In genomic region chr5:134550836-134551232, GRCm38 (mm10) we compare ENCODE assay signal across 8 mouse cellular contexts. TPM values are rescaled to one million over a fixed set of nuclear protein-coding genes. Genes with fewer than 3 reads are reported as not detected.
A peak's percentile ranks its signal among the peaks of the same experiment; 100 is the strongest.
DNase-seq lines count a peak whose midpoint lies in the region; ATAC-seq lines count a peak whose summit lies in the region.

No protein-coding gene starts in this region.

- H3K27ac ChIP-seq in heart, embryonic 13.5 days (replicated peaks) = peak overlapping the region; percentile 92
- peak overlapping the region; percentile 98 for H3K27ac ChIP-seq in embryonic facial prominence, embryonic 15.5 days (replicated peaks)
- peak overlapping the region; percentile 96 for H3K27ac ChIP-seq in limb, embryonic 13.5 days
- H3K27ac ChIP-seq in stomach, embryonic 14.5 days (ENCODE audit: low read length) = peak overlapping the region; percentile 90; the same call in 1 of the 2 replicates

- 8% methylated on average over 6 of the region's 6 CpGs for WGBS in heart, embryonic 13.5 days
- 9% methylated on average over 6 of the region's 6 CpGs for WGBS in embryonic facial prominence, embryonic 15.5 days
- 6% methylated on average over 6 of the region's 6 CpGs for WGBS in limb, embryonic 13.5 days
- 8% methylated on average over 6 of the region's 6 CpGs for WGBS in stomach, embryonic 14.5 days

- intact Hi-C loops in left cerebral cortex, postnatal 10 days (cut with DNase I) = no loop called here

- H3K27me3 ChIP-seq in heart, embryonic 13.5 days (replicated peaks) = no peaks in the 10 kb centered on the region; the same call in 1 of the 2 replicates
- no peaks in the 10 kb centered on the region for H3K27me3 ChIP-seq in embryonic facial prominence, embryonic 15.5 days
- no peaks in the 10 kb centered on the region for H3K27me3 ChIP-seq in limb, embryonic 13.5 days
- no peaks in the 10 kb centered on the region for H3K27me3 ChIP-seq in stomach, embryonic 14.5 days (ENCODE audit: control insufficient read depth, insufficient read depth, low read length)

- peak overlapping the region; percentile 92 for H3K4me2 ChIP-seq in heart, embryonic 13.5 days
- H3K4me2 ChIP-seq in embryonic facial prominence, embryonic 15.5 days (replicated peaks) = peak overlapping the region; percentile 90
- H3K4me2 ChIP-seq in limb, embryonic 13.5 days (replicated peaks) = peak overlapping the region; percentile 81
- peak overlapping the region; percentile 88 for H3K4me2 ChIP-seq in stomach, embryonic 14.5 days (replicated peaks; ENCODE audit: low read depth, low read length)

- peaks cover 41% of the 10 kb centered on the region for H3K4me1 ChIP-seq in heart, embryonic 13.5 days
- peaks cover 55% of the 10 kb centered on the region for H3K4me1 ChIP-seq in embryonic facial prominence, embryonic 15.5 days
- H3K4me1 ChIP-seq in limb, embryonic 13.5 days = peaks cover 48% of the 10 kb centered on the region
- peaks cover 33% of the 10 kb centered on the region for H3K4me1 ChIP-seq in stomach, embryonic 14.5 days (ENCODE audit: control insufficient read depth, insufficient read depth, low read length)

- no peak for ATAC-seq in heart, embryonic 13.5 days (ENCODE audit: extremely low read depth, insufficient number of reproducible peaks, low FRiP score, low TSS enrichment)
- ATAC-seq in embryonic facial prominence, embryonic 15.5 days (ENCODE audit: insufficient number of reproducible peaks, low FRiP score, low TSS enrichment, low read depth) = no peak
- ATAC-seq in limb, embryonic 13.5 days (ENCODE audit: low FRiP score, low read depth) = no peak
- ATAC-seq in stomach, embryonic 14.5 days (ENCODE audit: insufficient number of reproducible peaks, insufficient read depth, low FRiP score, low read depth) = no peak

- no peaks in the 10 kb centered on the region for H3K9me3 ChIP-seq in heart, embryonic 13.5 days
- H3K9me3 ChIP-seq in embryonic facial prominence, embryonic 15.5 days (replicated peaks) = no peaks in the 10 kb centered on the region
- H3K9me3 ChIP-seq in limb, embryonic 13.5 days = no peaks in the 10 kb centered on the region
- no peaks in the 10 kb centered on the region for H3K9me3 ChIP-seq in stomach, embryonic 14.5 days (ENCODE audit: control insufficient read depth, low read depth, low read length)

- no peak for DNase-seq in heart, adult 8-10 months (ENCODE audit: low spot score)
- peak; percentile 14 to 22 for DNase-seq in B cell, adult 2 months
- DNase-seq in adrenal gland, postnatal 10 days = no peak
- no peak for DNase-seq in left cerebral cortex, postnatal 10 days (ENCODE audit: extremely low spot score in 1 of 2, low spot score in 2 of 2)

- peak overlapping the region; percentile 94 for H3K9ac ChIP-seq in heart, embryonic 13.5 days
- peak overlapping the region; percentile 89 for H3K9ac ChIP-seq in embryonic facial prominence, embryonic 15.5 days
- H3K9ac ChIP-seq in limb, embryonic 13.5 days = peak overlapping the region; percentile 88
- peak overlapping the region; percentile 74; the same call in 1 of the 2 replicates for H3K9ac ChIP-seq in stomach, embryonic 14.5 days (replicated peaks; ENCODE audit: low read depth, low read length)

- H3K4me3 ChIP-seq in heart, embryonic 13.5 days = peak overlapping the region; percentile 86
- H3K4me3 ChIP-seq in embryonic facial prominence, embryonic 15.5 days (replicated peaks) = peak overlapping the region; percentile 85
- peak overlapping the region; percentile 76 for H3K4me3 ChIP-seq in limb, embryonic 13.5 days
- H3K4me3 ChIP-seq in stomach, embryonic 14.5 days (ENCODE audit: low read depth, low read length) = peak overlapping the region; percentile 60

- H3K36me3 ChIP-seq in heart, embryonic 13.5 days = no peaks in the 10 kb centered on the region
- no peaks in the 10 kb centered on the region for H3K36me3 ChIP-seq in embryonic facial prominence, embryonic 15.5 days
- H3K36me3 ChIP-seq in limb, embryonic 13.5 days = no peaks in the 10 kb centered on the region
- H3K36me3 ChIP-seq in stomach, embryonic 14.5 days (ENCODE audit: control insufficient read depth, insufficient read depth, low read length) = no peaks in the 10 kb centered on the region

RNA-seq across cellular contexts. Expression of gene Clip2, which starts 1.4 kb away (rescaled TPM):
- polyA plus RNA-seq in heart, embryonic 13.5 days (2015; fragmentation: Nextera tagmentation; extraction: Ambion mirVana) = 1.5 and 2.0 TPM in 2 replicates
- 1 to 10 TPM; 4.5 to 6.8 (median 5.4) TPM for total RNA-seq in heart, adult 8-10 months (2022)
- polyA plus RNA-seq in embryonic facial prominence, embryonic 15.5 days (2015; fragmentation: Nextera tagmentation; extraction: Ambion mirVana) = 4.3 and 4.4 TPM in 2 replicates
- 5.5 and 5.7 TPM in 2 replicates for polyA plus RNA-seq in limb, embryonic 13.5 days (2015; fragmentation: Nextera tagmentation; extraction: Ambion mirVana)
- 4.1 and 4.4 TPM in 2 replicates for polyA plus RNA-seq in stomach, embryonic 14.5 days (2014; fragmentation: Nextera tagmentation; extraction: Ambion mirVana)
- 10 to 100 TPM; 21.8 to 24.1 TPM for total RNA-seq in adrenal gland, postnatal 10 days (2021)
- total RNA-seq in left cerebral cortex, postnatal 10 days (2021) = 100 to 1,000 TPM; 121 to 130 TPM

RNA-seq across cellular contexts. Expression of gene Syna, which starts 9.1 kb away (rescaled TPM):
- polyA plus RNA-seq in heart, embryonic 13.5 days (2015; fragmentation: Nextera tagmentation; extraction: Ambion mirVana) = not detected in 2 replicates
- total RNA-seq in heart, adult 8-10 months (2022) = not detected
- 0.26 and 0.41 TPM in 2 replicates for polyA plus RNA-seq in embryonic facial prominence, embryonic 15.5 days (2015; fragmentation: Nextera tagmentation; extraction: Ambion mirVana)
- polyA plus RNA-seq in limb, embryonic 13.5 days (2015; fragmentation: Nextera tagmentation; extraction: Ambion mirVana) = 0.18 and 0.20 TPM in 2 replicates
- polyA plus RNA-seq in stomach, embryonic 14.5 days (2014; fragmentation: Nextera tagmentation; extraction: Ambion mirVana) = 0.17 TPM in 1 of 2 replicates, not detected in the other
- total RNA-seq in adrenal gland, postnatal 10 days (2021) = not detected
- total RNA-seq in left cerebral cortex, postnatal 10 days (2021) = under 1 TPM in 1 of 2 experiments, not detected in 1; 0.17 TPM

RNA-seq across cellular contexts. Expression of gene Rfc2, which starts 30.3 kb away (rescaled TPM):
- 196 and 200 TPM in 2 replicates for polyA plus RNA-seq in heart, embryonic 13.5 days (2015; fragmentation: Nextera tagmentation; extraction: Ambion mirVana)
- 10 to 100 TPM; 21.6 to 26.0 (median 24.6) TPM for total RNA-seq in heart, adult 8-10 months (2022)
- 234 and 238 TPM in 2 replicates for polyA plus RNA-seq in embryonic facial prominence, embryonic 15.5 days (2015; fragmentation: Nextera tagmentation; extraction: Ambion mirVana)
- 310 and 326 TPM in 2 replicates for polyA plus RNA-seq in limb, embryonic 13.5 days (2015; fragmentation: Nextera tagmentation; extraction: Ambion mirVana)
- polyA plus RNA-seq in stomach, embryonic 14.5 days (2014; fragmentation: Nextera tagmentation; extraction: Ambion mirVana) = 278 and 285 TPM in 2 replicates
- total RNA-seq in adrenal gland, postnatal 10 days (2021) = 10 to 100 TPM; 51.1 to 56.7 TPM
- total RNA-seq in left cerebral cortex, postnatal 10 days (2021) = 10 to 100 TPM; 78.3 to 80.8 TPM

Comparison
In these comparisons a context has a peak if more than half of its experiments do, and no peak if none do; other contexts are left out.
1. DNase-seq: peak in B cell, adult 2 months (2 of 2); none in heart, adult 8-10 months (single experiment), adrenal gland, postnatal 10 days (single experiment) and left cerebral cortex, postnatal 10 days (0 of 2).
2. Peak in every context shown above with its lines, with median percentiles within 50 percentile points of each other: H3K27ac ChIP-seq, H3K4me2 ChIP-seq, H3K4me3 ChIP-seq and H3K9ac ChIP-seq.